Mouse (Mus musculus) ES-Bruce4 (cell line): ENCODE data around the gene Il22ra1. TPM values are rescaled to one million over a fixed set of nuclear protein-coding genes. Genes with fewer than 3 reads are reported as not detected.
"Not testable (repeated sequence)": the region's sequence is repeated elsewhere in the genome, so short reads cannot be mapped to it uniquely, and the experiment has no call there.

Source experiments
- H3K27ac ChIP-seq: 2 replicates; pipeline ENCODE4 v1.5.1; 2012; ENCODE audit warnings: low read length, inconsistent platforms; ENCODE audit not compliant: insufficient read depth
- H3K27me3 ChIP-seq: 2 replicates; pipeline ENCODE4 v1.6.1; 2012; ENCODE audit warnings: mild to moderate bottlenecking, low read length, inconsistent platforms; ENCODE audit not compliant: control insufficient read depth, poor library complexity, insufficient read depth, severe bottlenecking
- H3K36me3 ChIP-seq: 2 replicates; pipeline ENCODE4 v1.6.1; 2012; ENCODE audit warnings: inconsistent platforms, mild to moderate bottlenecking, low read length, moderate library complexity; ENCODE audit not compliant: control insufficient read depth, poor library complexity, insufficient read depth, severe bottlenecking
- H3K4me1 ChIP-seq: one replicate; pipeline ENCODE4 v1.8.1; 2011; ENCODE audit warnings: low read length; ENCODE audit not compliant: control insufficient read depth, insufficient read depth
- H3K4me3 ChIP-seq: 2 replicates; pipeline ENCODE4 v1.5.1; 2011; ENCODE audit warnings: low read depth, mild to moderate bottlenecking, low read length
- H3K9ac ChIP-seq: 2 replicates; pipeline ENCODE4 v1.6.1; 2012; ENCODE audit warnings: low read depth, mild to moderate bottlenecking, inconsistent platforms; ENCODE audit not compliant: poor library complexity, severe bottlenecking
- H3K9me3 ChIP-seq: replicated peaks from 2 replicates; pipeline ENCODE4 v1.6.1; 2012; ENCODE audit warnings: mild to moderate bottlenecking, low read length, inconsistent platforms; ENCODE audit not compliant: control insufficient read depth, poor library complexity, insufficient read depth, severe bottlenecking
- CTCF ChIP-seq: IDR thresholded peaks from one replicate; pipeline ENCODE4 v1.8.1; 2011; ENCODE audit warnings: low read depth, low read length
- EP300 ChIP-seq: IDR thresholded peaks from 2 replicates; pipeline ENCODE4 v1.6.1; 2011; ENCODE audit warnings: low read depth, low read length; ENCODE audit not compliant: insufficient read depth
- POLR2A ChIP-seq: IDR thresholded peaks from one replicate; pipeline ENCODE4 v1.8.1; 2011; ENCODE audit warnings: low read length; ENCODE audit not compliant: insufficient read depth
- polyA plus RNA-seq: library from polyadenylated mRNA; stranded (reverse); fragments of >200 nt; gene quantifications from 2 replicates; pipeline ENCODE4 v1.2.4, GENCODE M21; 2011; ENCODE audit warnings: low read depth; ENCODE audit not compliant: missing spikeins, insufficient read depth, insufficient read length

Gene Il22ra1
- polyA plus RNA-seq, 1 experiment: not detected

GRCm38 (mm10) chr4:135704016-135704415 is 24.0 kb upstream of the Il22ra1 start:
- Histone ChIP-seq H3K36me3 (no peaks in the 10 kb centered on the region), H3K9ac (no peak overlapping the region), H3K27me3 (no peaks in the 10 kb centered on the region), H3K4me1 (no peaks in the 10 kb centered on the region), H3K27ac (no peak overlapping the region), H3K9me3 (no peaks in the 10 kb centered on the region), H3K4me3 (no peak overlapping the region)
- no peak for TF ChIP-seq POLR2A
- no peak for TF ChIP-seq CTCF
- TF ChIP-seq EP300: no peak

- no peaks in the 10 kb centered on the region for H3K27me3 ChIP-seq
- TF ChIP-seq CTCF: no peak
- no peak for TF ChIP-seq POLR2A
- TF ChIP-seq EP300: no peak
- no peak overlapping the region for H3K4me3 ChIP-seq
- no peak overlapping the region for H3K9ac ChIP-seq
- H3K4me1 ChIP-seq: no peaks in the 10 kb centered on the region
- no peaks in the 10 kb centered on the region for H3K36me3 ChIP-seq
- no peaks in the 10 kb centered on the region for H3K9me3 ChIP-seq
- H3K27ac ChIP-seq: no peak overlapping the region
Measured at GRCm38 (mm10) chr4:135706045-135706444, 21.9 kb upstream of the Il22ra1 start.

DNA sequence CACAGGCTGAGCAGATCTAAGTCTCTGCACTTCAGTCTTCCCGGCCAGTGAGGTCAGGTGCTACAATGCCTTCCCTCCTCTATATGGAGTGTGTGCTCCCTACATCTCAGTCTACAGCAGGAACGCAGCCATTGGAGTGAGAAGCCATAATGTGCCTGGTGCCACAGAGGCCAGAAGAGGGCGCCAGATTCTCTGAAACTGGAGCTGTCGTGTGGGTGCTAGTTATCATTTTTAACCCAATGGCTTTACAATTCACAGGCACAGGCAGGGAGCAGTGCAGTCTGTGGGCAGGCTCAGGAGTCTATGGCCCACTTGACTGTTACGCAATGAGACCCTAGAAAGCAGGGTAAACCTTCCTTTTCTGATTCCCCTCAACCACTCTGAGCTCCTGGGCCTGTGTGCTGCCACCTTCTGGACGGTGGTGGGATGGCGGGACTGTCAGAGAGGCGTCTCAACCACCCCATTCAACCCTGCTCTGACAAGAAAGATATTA is 18.9 kb upstream of the Il22ra1 start:
- TF ChIP-seq POLR2A (no peak), CTCF (peak; percentile 69), EP300 (no peak)
- H3K4me1 ChIP-seq: no peaks in the 10 kb centered on the region
- H3K9ac ChIP-seq: no peak overlapping the region
- no peaks in the 10 kb centered on the region for H3K27me3 ChIP-seq
- no peaks in the 10 kb centered on the region for H3K9me3 ChIP-seq
- H3K27ac ChIP-seq: no peak overlapping the region
- peak overlapping the region; percentile 35 for H3K4me3 ChIP-seq
- no peaks in the 10 kb centered on the region for H3K36me3 ChIP-seq

- no peaks in the 10 kb centered on the region for H3K27me3 ChIP-seq
- no peak overlapping the region for H3K27ac ChIP-seq
- H3K4me1 ChIP-seq: no peaks in the 10 kb centered on the region
- no peaks in the 10 kb centered on the region for H3K36me3 ChIP-seq
- no peak overlapping the region for H3K9ac ChIP-seq
- H3K4me3 ChIP-seq: no peak overlapping the region
- TF ChIP-seq CTCF (no peak), EP300 (no peak), POLR2A (no peak)
- no peaks in the 10 kb centered on the region for H3K9me3 ChIP-seq
Measured at GRCm38 (mm10) chr4:135709621-135710020, 18.4 kb upstream of the Il22ra1 start.

DNA sequence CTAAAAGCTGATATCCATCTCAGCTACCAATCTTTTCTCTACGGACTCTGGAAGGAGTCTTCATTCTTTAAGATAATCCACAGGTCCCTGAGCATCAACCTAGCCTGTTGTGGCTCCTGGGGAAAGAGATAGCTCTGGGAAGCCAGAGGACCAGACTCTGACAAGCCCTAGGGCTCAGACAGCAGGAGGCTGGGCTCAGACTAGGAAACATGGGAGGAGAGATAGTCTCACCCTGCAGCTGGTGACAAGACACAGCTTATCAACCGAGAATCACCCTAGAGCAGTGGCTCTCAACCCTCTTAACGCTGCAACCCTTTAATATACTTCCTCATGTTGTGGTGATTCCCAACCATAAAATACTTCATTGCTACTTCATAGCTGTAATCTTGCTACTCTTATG is 17.6 kb upstream of the Il22ra1 start:
- no peaks in the 10 kb centered on the region for H3K36me3 ChIP-seq
- H3K9me3 ChIP-seq: no peaks in the 10 kb centered on the region
- H3K9ac ChIP-seq: no peak overlapping the region
- H3K4me3 ChIP-seq: no peak overlapping the region
- H3K27ac ChIP-seq: no peak overlapping the region
- no peaks in the 10 kb centered on the region for H3K4me1 ChIP-seq
- H3K27me3 ChIP-seq: no peaks in the 10 kb centered on the region
- TF ChIP-seq POLR2A (no peak), EP300 (no peak), CTCF (no peak)

DNA sequence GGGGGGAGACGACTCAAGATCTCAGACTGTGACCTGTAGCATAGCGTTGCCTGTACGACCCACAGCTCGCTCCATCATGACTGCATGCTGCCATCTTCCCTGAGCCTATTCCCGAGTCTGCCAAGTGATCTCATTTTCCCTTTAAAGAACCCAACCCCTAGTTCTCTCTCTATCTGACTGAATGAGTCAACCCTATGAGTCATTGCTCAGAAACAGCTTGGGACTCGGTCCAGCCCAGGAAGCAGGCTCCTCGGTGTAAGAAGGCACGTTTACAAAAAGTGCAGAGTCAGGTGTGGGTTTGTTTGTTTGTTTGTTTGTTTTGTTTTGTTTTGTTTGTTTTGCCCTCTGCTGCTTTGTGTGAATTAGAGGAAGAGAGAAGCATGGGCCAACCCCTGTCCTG is 13.2 kb upstream of the Il22ra1 start:
- Histone ChIP-seq H3K27me3 (no peaks in the 10 kb centered on the region), H3K9me3 (no peaks in the 10 kb centered on the region), H3K9ac (no peak overlapping the region), H3K4me3 (no peak overlapping the region), H3K4me1 (no peaks in the 10 kb centered on the region), H3K36me3 (no peaks in the 10 kb centered on the region), H3K27ac (no peak overlapping the region)
- TF ChIP-seq CTCF (no peak), POLR2A (no peak), EP300 (no peak)

DNA sequence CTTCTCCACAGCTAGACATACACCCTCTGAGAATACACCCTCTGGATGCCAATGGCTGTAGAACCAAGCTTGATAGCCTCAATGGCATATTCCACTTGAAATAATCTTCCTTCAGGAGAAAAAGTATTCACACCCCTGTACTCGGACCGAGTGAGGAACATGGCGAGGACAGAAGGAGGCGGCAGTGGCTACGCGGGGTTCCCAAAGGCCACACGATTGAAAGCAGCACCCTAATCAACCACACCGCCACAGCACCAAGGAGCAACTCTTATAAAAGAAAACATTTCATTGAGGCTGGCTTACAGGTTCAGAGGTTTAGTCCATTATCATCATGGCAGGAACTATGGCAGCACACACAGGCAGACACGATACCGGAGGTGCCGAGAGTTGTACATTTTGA is 11.5 kb upstream of the Il22ra1 start:
- H3K4me1 ChIP-seq, H3K36me3 ChIP-seq, H3K27ac ChIP-seq, H3K4me3 ChIP-seq, H3K9me3 ChIP-seq, H3K27me3 ChIP-seq, H3K9ac ChIP-seq: not testable (repeated sequence)
